Mouse (Mus musculus) kidney, adult 2 months (tissue): Measurements from ENCODE around the gene Gipc2. TPM values are rescaled to one million over a fixed set of nuclear protein-coding genes. Genes with fewer than 3 reads are reported as not detected.

Experiments used
- DNase-seq: peaks from one replicate; pipeline ENCODE4 v3.0.0; 2021
- H3K27ac ChIP-seq: fragments of 200-500 bp; 2 replicates; pipeline ENCODE4 v1.5.1; 2012; ENCODE audit warnings: low read depth, low read length, control low read depth, inconsistent platforms; ENCODE audit not compliant: insufficient read depth
- H3K27me3 ChIP-seq: fragments of 200-500 bp; replicated peaks from 2 replicates; pipeline ENCODE4 v1.6.1; 2012; ENCODE audit warnings: mild to moderate bottlenecking, moderate library complexity, low read length, inconsistent platforms; ENCODE audit not compliant: control insufficient read depth, insufficient read depth
- H3K36me3 ChIP-seq: fragments of 200-500 bp; 2 replicates; pipeline ENCODE4 v1.6.1; 2012; ENCODE audit warnings: mild to moderate bottlenecking, moderate library complexity, low read length, inconsistent platforms; ENCODE audit not compliant: control insufficient read depth, insufficient read depth
- H3K4me1 ChIP-seq: fragments of 200-500 bp; 2 replicates; pipeline ENCODE4 v1.6.1; 2011; ENCODE audit warnings: low read length; ENCODE audit not compliant: control insufficient read depth, insufficient read depth
- H3K4me3 ChIP-seq: fragments of 200-500 bp; 2 replicates; pipeline ENCODE4 v1.5.1; 2011; ENCODE audit warnings: mild to moderate bottlenecking, low read depth, low read length, control low read depth; ENCODE audit not compliant: insufficient read depth
- CTCF ChIP-seq: fragments of 200-500 bp; conservative IDR thresholded peaks from 2 replicates; pipeline ENCODE4 v1.5.1; 2011; ENCODE audit warnings: low read depth, mild to moderate bottlenecking, control low read depth, low read length, moderate library complexity, mixed read lengths; ENCODE audit not compliant: insufficient read depth, insufficient read length
- POLR2A ChIP-seq: fragments of 200-500 bp; IDR thresholded peaks from one replicate; pipeline ENCODE4 v1.6.1; 2011; ENCODE audit warnings: low read depth, low read length, control low read depth
- WGBS: fragments of 180-500 bp; shearing (Covaris S2); methylation state at CpG from one replicate; pipeline ENCODE4 v1.1.7; 2018; 5-methylcytosine and 5-hydroxymethylcytosine counted together
- polyA plus RNA-seq: library from polyadenylated mRNA; depleted of rRNA; stranded (reverse); fragments of >200 nt; gene quantifications from 2 replicates; pipeline ENCODE4 v1.2.3, GENCODE M21; 2012

Gipc2 gene
- polyA plus RNA-seq, 1 experiment, result 146 TPM

DNA sequence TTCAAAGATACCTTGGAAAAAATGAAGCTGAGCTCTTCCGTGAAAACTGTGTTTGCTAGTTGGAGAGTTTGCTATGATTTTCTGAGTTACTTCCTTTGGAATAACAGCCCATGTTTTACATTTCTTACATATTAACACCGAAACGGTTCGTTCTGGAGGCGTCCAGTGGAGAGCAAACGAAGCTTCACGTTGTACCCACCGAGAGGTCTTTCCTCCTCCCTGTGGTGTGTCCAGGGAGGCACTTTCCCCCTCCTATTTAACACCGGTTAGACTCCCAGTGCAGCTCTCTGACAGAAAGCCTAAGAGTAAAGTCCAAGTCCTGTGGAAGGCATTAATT is 1.0 kb downstream of the Gipc2 start:
- Histone ChIP-seq H3K36me3 (no peaks in the 10 kb centered on the region), H3K4me3 (peak overlapping the region; percentile 87), H3K27me3 (no peaks in the 10 kb centered on the region), H3K4me1 (peaks cover 6% of the 10 kb centered on the region), H3K27ac (peak overlapping the region; percentile 93)
- WGBS, result 25% methylated on average over 9 of the region's 9 CpGs
- no peak for DNase-seq
- no peak for TF ChIP-seq POLR2A
- no peak for TF ChIP-seq CTCF

DNA sequence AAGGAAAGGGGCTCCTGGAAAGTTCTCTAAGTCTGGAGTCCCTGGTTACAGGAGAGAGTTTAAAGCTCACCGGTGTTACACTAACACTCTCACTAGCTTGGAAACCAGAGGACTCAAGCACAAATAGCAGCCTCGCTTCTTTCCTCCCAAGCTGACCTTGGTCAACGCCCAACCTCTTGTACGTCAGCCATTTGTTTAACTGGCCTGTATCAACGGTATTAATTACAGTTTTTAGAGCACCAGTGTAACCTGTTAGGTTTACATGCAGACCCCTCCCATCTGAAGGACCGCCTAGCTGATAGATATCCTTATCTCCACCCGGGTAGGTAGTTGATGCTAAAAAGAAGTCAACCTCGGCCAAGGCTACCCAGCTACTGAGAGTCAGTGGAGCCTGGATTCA is 2.7 kb downstream of the Gipc2 start:
- Histone ChIP-seq H3K27ac (no peak overlapping the region), H3K36me3 (no peaks in the 10 kb centered on the region), H3K27me3 (no peaks in the 10 kb centered on the region), H3K4me3 (no peak overlapping the region), H3K4me1 (peaks cover 6% of the 10 kb centered on the region)
- 78% methylated on average over 8 of the region's 8 CpGs for WGBS
- DNase-seq, result no peak
- no peak for TF ChIP-seq CTCF
- TF ChIP-seq POLR2A, result no peak

DNA sequence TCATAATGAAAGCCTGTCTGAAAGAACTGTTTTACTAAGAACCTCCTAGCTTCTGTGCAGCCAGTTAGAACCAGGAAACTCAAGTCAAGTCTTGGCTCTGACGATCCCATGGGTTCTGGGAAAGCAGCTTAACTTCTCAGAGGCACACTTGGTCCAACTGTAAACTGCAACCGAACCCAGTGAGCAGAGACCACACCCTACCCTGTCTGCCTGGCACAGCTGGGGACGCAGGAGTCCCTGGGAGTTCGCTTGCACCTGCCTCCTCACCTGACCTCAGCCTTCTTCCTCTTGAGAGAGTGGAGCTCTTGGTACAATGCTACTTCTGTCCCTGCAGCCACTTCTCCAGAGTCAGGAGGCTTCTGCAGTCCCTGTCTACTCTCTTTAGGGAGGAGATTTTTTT is 5.4 kb downstream of the Gipc2 start:
- TF ChIP-seq CTCF (no peak), POLR2A (no peak)
- Histone ChIP-seq H3K36me3 (no peaks in the 10 kb centered on the region), H3K4me3 (no peak overlapping the region), H3K4me1 (peaks cover 10% of the 10 kb centered on the region; the same call in 1 of the 2 replicates), H3K27me3 (no peaks in the 10 kb centered on the region), H3K27ac (no peak overlapping the region; the same call in 1 of the 2 replicates)
- peak; percentile 80 for DNase-seq
- WGBS, result 44% methylated on average over 4 of the region's 4 CpGs

GRCm38 (mm10) chr3:152159321-152159720 is 6.7 kb downstream of the Gipc2 start:
- TF ChIP-seq CTCF (no peak), POLR2A (no peak)
- no peak for DNase-seq
- Histone ChIP-seq H3K36me3 (no peaks in the 10 kb centered on the region), H3K4me3 (no peak overlapping the region), H3K27me3 (no peaks in the 10 kb centered on the region), H3K4me1 (peaks cover 12% of the 10 kb centered on the region; the same call in 1 of the 2 replicates), H3K27ac (no peak overlapping the region)

GRCm38 (mm10) chr3:152158344-152159291 is 7.4 kb downstream of the Gipc2 start:
- peak overlapping the region; percentile 62; the same call in 1 of the 2 replicates for H3K27ac ChIP-seq
- peak; percentile 86 for DNase-seq
- peaks cover 12% of the 10 kb centered on the region; the same call in 1 of the 2 replicates for H3K4me1 ChIP-seq
- no peaks in the 10 kb centered on the region for H3K27me3 ChIP-seq
- no peaks in the 10 kb centered on the region for H3K36me3 ChIP-seq
- no peak overlapping the region for H3K4me3 ChIP-seq
- TF ChIP-seq CTCF (no peak), POLR2A (no peak)
- 58% methylated on average over 10 of the region's 10 CpGs for WGBS

DNA sequence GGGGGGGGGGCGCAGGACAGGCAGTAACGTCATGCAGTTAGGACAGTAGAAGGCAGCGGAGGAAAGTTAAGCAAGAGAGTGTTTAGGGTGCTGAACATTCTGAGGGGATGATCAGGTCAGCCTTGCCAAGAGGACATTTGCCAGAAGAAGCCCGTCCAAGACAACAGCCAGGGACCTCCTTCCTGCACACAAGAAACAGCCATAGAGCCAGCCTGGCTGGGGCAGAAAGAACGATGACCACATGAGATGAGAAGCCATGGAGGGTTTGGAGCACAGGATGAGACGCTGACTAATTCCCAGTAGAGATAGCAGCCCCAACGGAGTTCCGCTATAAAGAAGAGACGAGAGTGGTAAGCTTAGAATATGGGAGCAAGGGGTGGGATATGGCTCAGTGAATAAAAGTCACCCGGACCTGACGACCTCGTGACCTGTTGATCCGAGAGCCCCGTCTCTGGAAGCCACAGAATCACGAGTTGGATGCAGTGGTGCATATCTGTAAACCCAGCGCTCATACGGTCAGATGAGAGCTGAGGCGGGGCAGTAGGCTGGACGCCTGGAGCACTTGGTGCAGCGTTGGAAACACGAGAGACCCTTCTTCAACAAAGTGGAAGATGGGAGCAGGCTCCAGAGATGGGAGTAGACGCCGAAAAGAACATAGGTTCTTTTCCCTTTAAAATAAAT is 9.1 kb downstream of the Gipc2 start:
- no peak for TF ChIP-seq CTCF
- TF ChIP-seq POLR2A, result no peak
- Histone ChIP-seq H3K36me3 (no peaks in the 10 kb centered on the region), H3K4me3 (no peak overlapping the region), H3K27ac (peak overlapping the region; percentile 53), H3K27me3 (no peaks in the 10 kb centered on the region), H3K4me1 (peaks cover 22% of the 10 kb centered on the region)
- peak; percentile 89 for DNase-seq
- 45% methylated on average over 23 of the region's 23 CpGs for WGBS

- DNase-seq, result no peak
- Histone ChIP-seq H3K4me3 (no peak overlapping the region), H3K36me3 (no peaks in the 10 kb centered on the region), H3K27me3 (no peaks in the 10 kb centered on the region), H3K4me1 (peaks cover 32% of the 10 kb centered on the region), H3K27ac (no peak overlapping the region)
- 67% methylated on average over 11 of the region's 11 CpGs for WGBS
- TF ChIP-seq POLR2A, result no peak
- no peak for TF ChIP-seq CTCF
Observed at GRCm38 (mm10) chr3:152155296-152155948, 10.6 kb downstream of the Gipc2 start.
